Comparison of ENCODE assay signal across 20 mouse cellular contexts in the genomic region with DNA sequence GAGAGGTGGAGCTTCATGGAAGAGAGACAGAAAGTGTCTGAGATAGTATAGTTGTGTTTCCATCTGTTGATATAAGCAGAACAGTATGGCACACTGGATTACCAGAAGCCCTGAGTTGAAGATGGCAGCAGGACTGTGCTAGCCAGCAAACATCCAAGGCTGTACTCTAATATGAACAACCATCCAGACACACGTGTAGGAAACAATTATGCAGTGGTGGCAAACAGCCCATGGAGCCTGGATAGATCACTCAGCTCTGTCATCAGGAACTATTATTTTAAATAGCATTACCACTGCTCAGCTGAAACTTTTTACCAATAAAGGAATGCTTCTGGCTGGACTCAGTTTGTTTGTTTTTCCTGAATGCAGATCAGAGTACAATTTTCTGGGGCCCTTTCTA.
DNase-seq lines count a peak whose midpoint lies in the region; ATAC-seq lines count a peak whose summit lies in the region.
"Had no signal": no experiment of that assay in that cellular context is flagged by ENCODE, and none has a peak within 500 bp of the region (broad histone marks: within the 10 kb centered on the region; RNA-seq: fewer than 3 reads in every experiment).

No protein-coding gene starts in this region.

- no peak overlapping the region for H3K9ac ChIP-seq in heart, embryonic 11.5 days (ENCODE audit: low read depth, low read length)
- H3K9ac ChIP-seq: forebrain, postnatal 0 days; hindbrain, embryonic 15.5 days; midbrain, embryonic 13.5 days; stomach, embryonic 15.5 days had no signal

- no peaks in the 10 kb centered on the region for H3K27me3 ChIP-seq in heart, embryonic 11.5 days (ENCODE audit: control insufficient read depth, insufficient read depth, low read length)
- H3K27me3 ChIP-seq: hindbrain, embryonic 15.5 days; megakaryocyte, embryonic 14.5 days; midbrain, embryonic 13.5 days; stomach, embryonic 15.5 days had no signal

- no peak overlapping the region for H3K27ac ChIP-seq in heart, embryonic 11.5 days (ENCODE audit: low read depth, low read length)
- H3K27ac ChIP-seq: heart, embryonic 10.5 days; hindbrain, embryonic 15.5 days; midbrain, embryonic 13.5 days had no signal

- H3K9me3 ChIP-seq in heart, embryonic 11.5 days (replicated peaks; ENCODE audit: control insufficient read depth, low read length): no peaks in the 10 kb centered on the region
- H3K9me3 ChIP-seq: heart, embryonic 10.5 days; hindbrain, embryonic 15.5 days; megakaryocyte, embryonic 14.5 days; midbrain, embryonic 13.5 days; stomach, embryonic 15.5 days had no signal

- no peak overlapping the region for H3K4me2 ChIP-seq in heart, embryonic 11.5 days
- H3K4me2 ChIP-seq: hindbrain, embryonic 15.5 days; midbrain, embryonic 13.5 days; stomach, embryonic 15.5 days had no signal

- peaks cover 4% of the 10 kb centered on the region; the same call in 1 of the 2 replicates for H3K4me1 ChIP-seq in heart, embryonic 11.5 days (ENCODE audit: control insufficient read depth, insufficient read depth, low read length)
- H3K4me1 ChIP-seq: heart, embryonic 10.5 days; hindbrain, embryonic 15.5 days; megakaryocyte, embryonic 14.5 days; midbrain, embryonic 13.5 days; stomach, embryonic 15.5 days had no signal

- H3K4me3 ChIP-seq in heart, embryonic 11.5 days (ENCODE audit: low read depth, low read length): no peak overlapping the region
- H3K4me3 ChIP-seq: heart, embryonic 10.5 days; hindbrain, embryonic 15.5 days; megakaryocyte, embryonic 14.5 days; midbrain, embryonic 13.5 days; stomach, embryonic 15.5 days had no signal

- DNase-seq in heart, postnatal 10 days: peak; percentile 34 to 43
- peak; percentile 9 for DNase-seq in kidney, postnatal 14 days
- DNase-seq in kidney, adult 8-10 months: no peak
- peak; percentile 16 for DNase-seq in Muller cell, postnatal 12 days (ENCODE audit: inconsistent ontology term)
- DNase-seq in adipocyte (ENCODE audit: low spot score): peak; percentile 13
- no peak for DNase-seq in left cerebral cortex, adult 18-20 months (ENCODE audit: low spot score in 2 of 2)
- DNase-seq: cerebellum, adult 11 months; cerebellum, adult 9-11 months; forebrain, postnatal 0 days; gastrocnemius, postnatal 14 days; layer of hippocampus, adult 9-11 months; left cerebral cortex, postnatal 4 days; lung, postnatal 36 days; thymus, postnatal 25 days had no signal

- 63% methylated on average over 1 of the region's 1 CpGs for WGBS in heart, embryonic 11.5 days (ENCODE audit: insufficient replicate concordance)

- H3K36me3 ChIP-seq in heart, embryonic 11.5 days (ENCODE audit: control insufficient read depth, insufficient read depth, low read length): no peaks in the 10 kb centered on the region
- H3K36me3 ChIP-seq: heart, embryonic 10.5 days; stomach, embryonic 15.5 days had no signal

- ATAC-seq in heart, embryonic 11.5 days (replicated peaks; ENCODE audit: insufficient number of reproducible peaks, low FRiP score, low TSS enrichment): no peak
- ATAC-seq: forebrain, postnatal 0 days; midbrain, embryonic 13.5 days had no signal

- intact Hi-C loops in heart, postnatal 10 days (cut with DNase I): loop anchor here (5.0 kb wide), 1 partner anchor 65 kb away; no protein-coding TSS in a partner anchor

Comparison
In these comparisons a context has a peak if more than half of its experiments do, and no peak if none do; other contexts are left out.
1. DNase-seq: peak in heart, postnatal 10 days (2 of 2), kidney, postnatal 14 days (single experiment), Muller cell, postnatal 12 days (single experiment) and adipocyte (single experiment); none in kidney, adult 8-10 months (0 of 2) and left cerebral cortex, adult 18-20 months (0 of 2).